Mouse (Mus musculus) midbrain, embryonic 10.5 days (tissue): Measurements from ENCODE around the gene Asic1. TPM values are rescaled to one million over a fixed set of nuclear protein-coding genes. Genes with fewer than 3 reads are reported as not detected.

Experiments
- DNase-seq: peaks from one replicate; pipeline ENCODE4 v3.0.0-alpha.2; 2017; ENCODE audit warnings: low spot score
- H3K27ac ChIP-seq: fragments of 300-500 bp; sonication (generic); replicated peaks from 2 replicates; pipeline ENCODE4 v1.5.1; 2016; ENCODE audit warnings: mild to moderate bottlenecking
- H3K27me3 ChIP-seq: fragments of 300-500 bp; sonication (generic); 2 replicates; pipeline ENCODE4 v1.6.1; 2016; ENCODE audit warnings: low read depth, mild to moderate bottlenecking; ENCODE audit not compliant: poor library complexity, severe bottlenecking
- H3K36me3 ChIP-seq: fragments of 300-500 bp; sonication (generic); 2 replicates; pipeline ENCODE4 v1.6.1; 2016; ENCODE audit warnings: mild to moderate bottlenecking, moderate library complexity
- H3K4me1 ChIP-seq: fragments of 300-500 bp; sonication (generic); 2 replicates; pipeline ENCODE4 v1.6.1; 2016
- H3K4me3 ChIP-seq: fragments of 300-500 bp; sonication (generic); 2 replicates; pipeline ENCODE4 v1.5.1; 2016; ENCODE audit warnings: mild to moderate bottlenecking, moderate library complexity
- H3K9me3 ChIP-seq: fragments of 300-500 bp; sonication (generic); replicated peaks from 2 replicates; pipeline ENCODE4 v1.6.1; 2016; ENCODE audit warnings: mild to moderate bottlenecking
- WGBS: fragments of 180-500 bp; shearing (Covaris S2); methylation state at CpG from one replicate; pipeline ENCODE4 v1.1.7; 2016; 5-methylcytosine and 5-hydroxymethylcytosine counted together
- polyA plus RNA-seq: library from polyadenylated mRNA; unstranded; fragments of >200 nt; fragmentation: Nextera tagmentation; extraction: Ambion mirVana; gene quantifications from 2 replicates; pipeline ENCODE4 v1.2.1, GENCODE M21; 2016

Asic1 gene
- polyA plus RNA-seq, 1 experiment from 2014 or later, result 6.0 TPM

DNA sequence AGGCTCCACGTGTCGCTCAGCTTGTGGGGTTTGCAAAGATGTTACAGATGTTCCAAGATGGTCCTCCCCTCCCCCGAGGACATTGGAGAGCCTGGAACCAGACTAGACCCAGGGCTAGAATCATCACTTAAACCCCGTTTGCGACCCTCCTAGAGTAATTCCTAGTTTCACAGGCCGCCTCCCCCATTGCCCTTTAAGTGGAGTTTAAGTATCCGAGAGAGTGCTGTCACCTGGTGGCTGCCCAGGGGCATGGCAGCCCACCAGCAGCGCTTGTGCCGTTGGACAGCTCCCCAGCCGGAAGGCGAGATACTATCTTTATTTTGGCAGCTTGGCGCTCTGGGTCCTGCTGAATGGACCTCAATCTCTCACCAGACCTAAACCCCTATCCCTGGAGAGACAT lies 1.3 kb upstream of the Asic1 start:
- WGBS, result 4% methylated on average over 12 of the region's 12 CpGs
- DNase-seq, result peak; percentile 75
- peaks cover 94% of the 10 kb centered on the region for H3K27me3 ChIP-seq
- H3K27ac ChIP-seq, result no peak overlapping the region
- no peaks in the 10 kb centered on the region for H3K9me3 ChIP-seq
- peak overlapping the region; percentile 23; the same call in 1 of the 2 replicates for H3K4me3 ChIP-seq
- peaks cover 73% of the 10 kb centered on the region for H3K4me1 ChIP-seq
- no peaks in the 10 kb centered on the region for H3K36me3 ChIP-seq

DNA sequence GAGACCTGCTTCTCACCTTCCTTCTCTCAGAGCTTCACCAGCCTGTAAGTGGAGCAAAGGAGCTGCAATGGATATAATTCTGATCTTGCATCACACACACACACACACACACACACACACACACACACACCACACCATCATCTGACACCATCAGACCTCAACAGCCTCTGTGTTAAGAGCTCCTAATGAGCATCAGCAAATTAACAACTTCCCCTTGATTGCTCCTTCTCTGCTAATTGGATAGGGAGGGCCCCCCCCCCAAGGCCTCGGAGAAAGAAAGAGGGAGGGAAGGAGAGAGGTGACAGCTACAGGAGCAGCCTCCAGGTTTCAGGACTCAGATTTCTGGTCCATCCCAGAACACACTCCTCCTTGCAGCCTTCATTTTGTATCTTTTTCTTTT lies 776 bp upstream of the Asic1 start:
- peaks cover 68% of the 10 kb centered on the region for H3K4me1 ChIP-seq
- no peaks in the 10 kb centered on the region for H3K36me3 ChIP-seq
- no peaks in the 10 kb centered on the region for H3K9me3 ChIP-seq
- H3K27ac ChIP-seq, result no peak overlapping the region
- 0% methylated on average over 1 of the region's 1 CpGs for WGBS
- no peak for DNase-seq
- peaks cover 89% of the 10 kb centered on the region for H3K27me3 ChIP-seq
- peak overlapping the region; percentile 68; the same call in 1 of the 2 replicates for H3K4me3 ChIP-seq

DNA sequence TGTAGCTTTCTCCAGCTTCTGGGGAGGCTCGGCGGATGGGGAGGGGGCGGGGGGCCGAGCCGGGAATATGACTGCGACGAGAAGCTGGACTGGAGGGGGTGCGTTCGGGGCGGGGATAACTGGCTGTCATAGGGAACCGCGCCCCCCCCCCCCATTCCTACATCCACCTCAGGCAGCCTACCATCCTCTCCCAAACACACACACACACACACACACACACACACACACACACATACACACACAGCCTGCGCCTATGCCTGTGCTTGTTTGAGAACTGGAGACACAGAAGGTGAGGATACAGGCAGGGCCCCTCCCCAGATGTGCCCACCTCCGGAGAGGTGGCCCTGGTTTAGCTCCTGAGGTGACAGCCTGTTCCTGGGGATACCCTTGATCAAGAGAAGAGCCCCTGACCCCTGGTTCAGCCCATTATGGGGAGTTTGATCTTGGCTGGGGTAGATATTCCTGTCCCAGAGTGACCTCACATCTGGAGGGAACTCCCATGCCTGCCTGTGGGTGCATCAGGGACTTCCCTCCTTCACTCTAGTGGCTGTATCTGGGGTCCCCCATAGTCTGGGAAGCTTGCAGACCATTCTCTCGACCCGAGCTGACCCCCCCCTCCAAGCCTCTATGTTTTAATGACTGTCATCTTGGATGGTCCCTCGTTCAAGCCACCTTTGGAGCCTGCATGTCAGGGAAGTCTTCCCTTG lies 949 bp downstream of the Asic1 start:
- H3K27me3 ChIP-seq, result peaks cover 81% of the 10 kb centered on the region
- no peaks in the 10 kb centered on the region for H3K9me3 ChIP-seq
- no peaks in the 10 kb centered on the region for H3K36me3 ChIP-seq
- peak overlapping the region; percentile 68 for H3K4me3 ChIP-seq
- DNase-seq, result no peak
- peaks cover 51% of the 10 kb centered on the region for H3K4me1 ChIP-seq
- WGBS, result 13% methylated on average over 15 of the region's 17 CpGs
- peak overlapping the region; percentile 81 for H3K27ac ChIP-seq

DNA sequence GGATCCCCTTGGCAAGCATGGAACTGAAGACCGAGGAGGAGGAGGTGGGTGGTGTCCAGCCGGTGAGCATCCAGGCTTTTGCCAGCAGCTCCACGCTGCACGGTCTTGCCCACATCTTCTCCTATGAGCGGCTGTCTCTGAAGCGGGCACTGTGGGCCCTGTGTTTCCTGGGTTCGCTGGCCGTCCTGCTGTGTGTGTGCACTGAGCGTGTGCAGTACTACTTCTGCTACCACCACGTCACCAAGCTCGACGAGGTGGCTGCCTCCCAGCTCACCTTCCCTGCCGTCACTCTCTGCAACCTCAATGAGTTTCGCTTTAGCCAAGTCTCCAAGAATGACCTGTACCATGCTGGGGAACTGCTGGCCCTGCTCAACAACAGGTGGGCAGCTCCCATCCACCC lies 1.6 kb downstream of the Asic1 start:
- DNase-seq, result no peak
- Histone ChIP-seq H3K4me3 (peak overlapping the region; percentile 68; the same call in 1 of the 2 replicates), H3K27me3 (peaks cover 76% of the 10 kb centered on the region), H3K36me3 (no peaks in the 10 kb centered on the region), H3K9me3 (no peaks in the 10 kb centered on the region), H3K4me1 (peaks cover 49% of the 10 kb centered on the region), H3K27ac (no peak overlapping the region)
- WGBS, result 77% methylated on average over 14 of the region's 14 CpGs

DNA sequence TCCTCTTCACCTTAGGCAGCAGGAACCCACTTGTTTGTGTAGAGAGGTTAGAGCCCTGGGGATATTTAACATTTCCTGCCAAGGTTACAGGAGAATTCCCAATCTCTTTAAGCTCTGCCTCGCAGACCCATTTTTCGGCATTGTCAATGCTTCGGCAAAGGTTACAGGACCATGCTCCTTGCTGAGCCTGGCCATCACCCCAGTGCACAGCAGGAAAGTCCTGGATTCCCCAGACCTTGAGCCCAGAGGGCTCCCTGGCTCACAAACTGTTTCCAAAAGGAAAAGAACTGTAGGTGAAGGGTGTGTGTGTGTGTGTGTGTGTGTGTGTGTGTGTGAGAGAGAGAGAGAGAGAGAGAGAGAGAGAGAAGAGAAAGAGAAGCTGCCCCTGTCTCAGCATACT lies 4.7 kb downstream of the Asic1 start:
- Histone ChIP-seq H3K27ac (no peak overlapping the region), H3K36me3 (no peaks in the 10 kb centered on the region), H3K4me1 (peaks cover 58% of the 10 kb centered on the region), H3K27me3 (peaks cover 53% of the 10 kb centered on the region), H3K4me3 (no peak overlapping the region), H3K9me3 (no peaks in the 10 kb centered on the region)
- no peak for DNase-seq
- 72% methylated on average over 3 of the region's 3 CpGs for WGBS

DNA sequence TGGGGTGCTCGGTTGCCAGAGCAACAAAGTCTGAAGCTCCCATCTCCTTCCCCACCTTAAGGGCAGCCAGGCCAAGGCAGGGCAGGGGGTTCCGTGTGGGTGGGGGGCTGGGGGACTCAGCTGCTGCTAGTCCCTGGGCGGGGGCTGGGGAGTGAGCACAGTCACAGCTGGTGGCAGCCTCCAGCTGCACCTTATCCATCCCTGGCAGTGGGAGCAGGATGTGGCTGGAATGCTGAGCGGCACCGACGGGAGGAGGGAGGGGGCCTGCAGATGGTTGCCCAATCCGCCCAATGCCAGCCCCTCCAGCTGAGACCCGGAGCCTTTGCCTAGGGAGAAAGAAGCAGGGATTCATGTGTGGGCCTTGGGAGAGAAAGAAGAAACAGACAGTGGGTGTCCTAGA lies 6.9 kb downstream of the Asic1 start:
- H3K27me3 ChIP-seq, result peaks cover 31% of the 10 kb centered on the region
- 32% methylated on average over 8 of the region's 8 CpGs for WGBS
- H3K4me1 ChIP-seq, result peaks cover 37% of the 10 kb centered on the region
- peak overlapping the region; percentile 61 for H3K27ac ChIP-seq
- H3K36me3 ChIP-seq, result no peaks in the 10 kb centered on the region
- no peaks in the 10 kb centered on the region for H3K9me3 ChIP-seq
- H3K4me3 ChIP-seq, result 0 out of 2 replicates have a peak overlapping the region, but pooled peaks have one; percentile 4
- no peak for DNase-seq

GRCm38 (mm10) chr15:99678063-99678800 lies 8.1 kb downstream of the Asic1 start:
- H3K27ac ChIP-seq, result 0 out of 2 replicates have a peak overlapping the region, but pooled peaks have one; percentile 38
- H3K4me1 ChIP-seq, result peaks cover 30% of the 10 kb centered on the region
- H3K36me3 ChIP-seq, result no peaks in the 10 kb centered on the region
- no peak overlapping the region for H3K4me3 ChIP-seq
- WGBS, result 14% methylated on average over 13 of the region's 13 CpGs
- peaks cover 21% of the 10 kb centered on the region for H3K27me3 ChIP-seq
- H3K9me3 ChIP-seq, result no peaks in the 10 kb centered on the region
- DNase-seq, result no peak

DNA sequence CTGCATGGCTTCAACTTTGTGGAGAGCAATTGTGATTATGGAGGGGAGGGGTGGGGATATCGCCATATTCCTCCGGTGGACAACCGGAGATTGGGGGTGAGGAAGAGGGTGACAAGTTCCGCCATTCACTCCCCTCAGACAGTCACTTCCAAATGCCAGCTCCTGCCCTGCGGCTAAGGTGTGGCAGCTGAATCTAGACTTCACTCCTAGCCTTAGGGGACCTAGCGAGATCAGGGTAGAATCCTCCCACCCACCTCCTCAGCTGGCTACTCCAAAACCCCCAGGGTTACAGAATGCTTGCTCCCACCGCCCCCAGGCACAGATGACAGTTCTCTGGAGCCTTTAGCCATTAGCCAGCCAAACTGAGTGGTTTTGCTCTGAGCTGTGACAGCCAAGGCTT lies 8.8 kb downstream of the Asic1 start:
- H3K36me3 ChIP-seq, result no peaks in the 10 kb centered on the region
- no peak for DNase-seq
- H3K4me1 ChIP-seq, result peaks cover 26% of the 10 kb centered on the region
- no peaks in the 10 kb centered on the region for H3K9me3 ChIP-seq
- no peak overlapping the region for H3K4me3 ChIP-seq
- 69% methylated on average over 7 of the region's 7 CpGs for WGBS
- H3K27ac ChIP-seq, result peak overlapping the region; percentile 38; the same call in 1 of the 2 replicates
- peaks cover 16% of the 10 kb centered on the region for H3K27me3 ChIP-seq

DNA sequence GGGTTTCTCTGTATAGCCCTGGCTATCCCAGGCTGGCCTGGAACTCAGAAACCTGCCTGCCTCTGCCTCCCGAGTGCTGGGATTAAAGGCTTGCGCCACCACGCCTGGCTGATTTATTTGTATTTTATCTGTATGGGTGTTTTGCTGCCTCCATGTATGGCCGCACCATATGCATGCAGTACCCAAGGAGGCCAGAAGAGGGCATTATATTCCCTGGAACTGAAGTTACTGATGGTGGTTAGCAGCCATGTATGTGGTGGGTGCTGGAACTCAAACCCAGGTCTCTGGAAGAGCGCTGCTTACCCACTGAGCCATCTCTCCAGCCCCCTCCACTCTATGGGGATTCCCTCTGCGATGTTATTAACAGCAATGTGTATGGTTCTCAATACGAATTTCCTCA lies 12.7 kb downstream of the Asic1 start:
- Histone ChIP-seq H3K36me3 (no peaks in the 10 kb centered on the region), H3K27ac (no peak overlapping the region), H3K4me1 (peaks cover 15% of the 10 kb centered on the region), H3K4me3 (no peak overlapping the region), H3K27me3 (no peaks in the 10 kb centered on the region), H3K9me3 (no peaks in the 10 kb centered on the region)
- no peak for DNase-seq
- 96% methylated on average over 7 of the region's 7 CpGs for WGBS

GRCm38 (mm10) chr15:99684156-99684555 lies 14.0 kb downstream of the Asic1 start:
- DNase-seq, result no peak
- Histone ChIP-seq H3K27me3 (0 out of 2 replicates have a peak, but pooled peaks cover 3% of the 10 kb centered on the region), H3K9me3 (no peaks in the 10 kb centered on the region), H3K27ac (no peak overlapping the region), H3K4me3 (no peak overlapping the region), H3K4me1 (peaks cover 12% of the 10 kb centered on the region), H3K36me3 (no peaks in the 10 kb centered on the region)
- WGBS, result 90% methylated on average over 5 of the region's 5 CpGs

DNA sequence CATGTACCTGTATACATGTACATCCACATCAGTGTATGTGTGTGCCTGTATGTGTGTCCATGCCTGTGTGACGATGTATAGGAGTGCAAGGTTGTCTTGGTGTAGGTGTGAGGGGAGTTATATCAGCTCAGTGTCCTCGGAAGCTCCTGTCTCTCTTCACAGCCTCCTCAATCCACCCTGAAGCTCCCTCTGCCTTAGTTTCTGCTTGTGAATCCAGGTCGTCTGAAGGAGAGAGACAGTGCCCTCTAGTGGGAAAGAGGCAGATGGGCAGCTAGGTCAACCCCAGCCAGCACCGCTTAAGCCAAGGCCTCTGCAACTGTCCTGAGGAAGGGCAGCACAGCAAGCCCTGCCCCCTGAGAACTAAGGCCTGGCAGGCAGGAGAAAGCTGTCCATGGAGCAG lies 18.5 kb downstream of the Asic1 start:
- DNase-seq, result peak; percentile 67
- WGBS, result 9% methylated on average over 4 of the region's 4 CpGs
- H3K27me3 ChIP-seq, result peaks cover 32% of the 10 kb centered on the region
- H3K4me3 ChIP-seq, result no peak overlapping the region
- H3K4me1 ChIP-seq, result peaks cover 48% of the 10 kb centered on the region
- 0 out of 2 replicates have a peak overlapping the region, but pooled peaks have one; percentile 23 for H3K27ac ChIP-seq
- H3K36me3 ChIP-seq, result no peaks in the 10 kb centered on the region
- H3K9me3 ChIP-seq, result no peaks in the 10 kb centered on the region

- Histone ChIP-seq H3K27ac (peak overlapping the region; percentile 30), H3K4me1 (peaks cover 62% of the 10 kb centered on the region), H3K36me3 (no peaks in the 10 kb centered on the region), H3K9me3 (no peaks in the 10 kb centered on the region), H3K4me3 (no peak overlapping the region), H3K27me3 (peaks cover 35% of the 10 kb centered on the region)
- WGBS, result 12% methylated on average over 4 of the region's 4 CpGs
- no peak for DNase-seq
Measured at GRCm38 (mm10) chr15:99690924-99691323, 20.8 kb downstream of the Asic1 start.

DNA sequence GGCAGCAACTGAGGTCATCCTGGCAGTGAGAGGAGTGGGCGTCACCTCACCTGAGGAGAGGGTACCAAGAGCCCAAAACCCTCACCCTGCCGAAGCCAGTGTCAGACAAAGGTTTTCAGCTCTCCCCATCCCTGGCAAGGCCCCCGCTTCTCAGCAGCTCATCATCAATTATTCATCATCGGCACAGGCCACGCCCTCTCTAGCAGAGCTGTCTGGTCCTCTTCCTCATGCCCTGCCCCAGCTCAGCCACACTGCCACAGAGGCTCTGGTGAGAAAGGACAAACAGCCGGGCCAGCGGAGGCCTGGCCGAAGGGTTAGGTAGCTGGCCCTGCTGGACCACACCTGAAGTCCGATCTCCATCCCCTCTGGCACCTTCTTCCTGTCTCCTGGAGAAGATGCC lies 21.8 kb downstream of the Asic1 start:
- Histone ChIP-seq H3K4me1 (peaks cover 62% of the 10 kb centered on the region), H3K36me3 (no peaks in the 10 kb centered on the region), H3K27ac (peak overlapping the region; percentile 65; the same call in 1 of the 2 replicates), H3K4me3 (no peak overlapping the region), H3K9me3 (no peaks in the 10 kb centered on the region), H3K27me3 (peaks cover 46% of the 10 kb centered on the region)
- no peak for DNase-seq
- 63% methylated on average over 9 of the region's 9 CpGs for WGBS
